Mouse (Mus musculus) lung, embryonic 15.5 days (tissue): ENCODE measurements around the gene Cdh1. TPM values are rescaled to one million over a fixed set of nuclear protein-coding genes. Genes with fewer than 3 reads are reported as not detected.

Experiments used
- polyA plus RNA-seq: library from polyadenylated mRNA; unstranded; fragments of >200 nt; fragmentation: Nextera tagmentation; extraction: Ambion mirVana; gene quantifications from 2 replicates; pipeline ENCODE4 v1.2.1, GENCODE M21; 2015

The Cdh1 gene
- polyA plus RNA-seq, 1 experiment from 2014 or later = 117 TPM

Other genes with a start within 250 kb of the Cdh1 start
- gene Zfp90, start 188.0 kb upstream of the Cdh1 start, polyA plus RNA-seq = 16.5 and 17.5 TPM in 2 replicates
- not detected in 2 replicates for gene 6030452D12Rik, start 102.8 kb upstream of the Cdh1 start, polyA plus RNA-seq
- 20.2 and 22.1 TPM in 2 replicates for gene Cdh3, start 92.5 kb upstream of the Cdh1 start, polyA plus RNA-seq
- 8.3 and 9.0 TPM in 2 replicates for gene Gm10073, start 29.9 kb upstream of the Cdh1 start, polyA plus RNA-seq
- gene Tango6, start 79.7 kb downstream of the Cdh1 start, polyA plus RNA-seq = 11.4 and 12.1 TPM in 2 replicates